Mouse (Mus musculus) stomach, embryonic 15.5 days (tissue): ENCODE data around the gene Cfd. TPM values are rescaled to one million over a fixed set of nuclear protein-coding genes. Genes with fewer than 3 reads are reported as not detected.

Experiments used
- ATAC-seq: fragments of 200-750 bp; cut with Nextera tagmentation; 2 replicates; pipeline ENCODE4 v1.8.0; 2017; ENCODE audit warnings: low read depth, moderate number of reproducible peaks, moderate TSS enrichment; ENCODE audit not compliant: insufficient read depth, low FRiP score
- H3K27ac ChIP-seq: fragments of 300-500 bp; sonication (generic); 2 replicates; pipeline ENCODE4 v1.5.1; 2015; ENCODE audit warnings: mild to moderate bottlenecking, inconsistent platforms
- H3K27me3 ChIP-seq: fragments of 300-500 bp; sonication (generic); replicated peaks from 2 replicates; pipeline ENCODE4 v1.6.1; 2015; ENCODE audit warnings: inconsistent platforms
- H3K36me3 ChIP-seq: fragments of 300-500 bp; sonication (generic); 2 replicates; pipeline ENCODE4 v1.6.1; 2015; ENCODE audit warnings: inconsistent platforms
- H3K4me1 ChIP-seq: fragments of 300-500 bp; sonication (generic); 2 replicates; pipeline ENCODE4 v1.6.1; 2015; ENCODE audit warnings: inconsistent platforms
- H3K4me2 ChIP-seq: fragments of 300-500 bp; sonication (generic); 2 replicates; pipeline ENCODE4 v1.6.1; 2015; ENCODE audit warnings: mild to moderate bottlenecking, inconsistent platforms
- H3K4me3 ChIP-seq: fragments of 300-500 bp; sonication (generic); replicated peaks from 2 replicates; pipeline ENCODE4 v1.5.1; 2015; ENCODE audit warnings: inconsistent platforms
- H3K9ac ChIP-seq: fragments of 300-500 bp; sonication (generic); 2 replicates; pipeline ENCODE4 v1.6.1; 2015; ENCODE audit warnings: inconsistent platforms
- H3K9me3 ChIP-seq: fragments of 300-500 bp; sonication (generic); 2 replicates; pipeline ENCODE4 v1.6.1; 2016; ENCODE audit warnings: inconsistent platforms
- WGBS: fragments of 180-500 bp; shearing (Covaris S2); methylation state at CpG from one replicate; pipeline ENCODE4 v1.1.7; 2015; 5-methylcytosine and 5-hydroxymethylcytosine counted together
- polyA plus RNA-seq: library from polyadenylated mRNA; unstranded; fragments of >200 nt; fragmentation: Nextera tagmentation; extraction: Ambion mirVana; gene quantifications from 2 replicates; pipeline ENCODE4 v1.2.1, GENCODE M21; 2015

Gene Cfd
- polyA plus RNA-seq, 1 experiment from 2014 or later = not detected

DNA sequence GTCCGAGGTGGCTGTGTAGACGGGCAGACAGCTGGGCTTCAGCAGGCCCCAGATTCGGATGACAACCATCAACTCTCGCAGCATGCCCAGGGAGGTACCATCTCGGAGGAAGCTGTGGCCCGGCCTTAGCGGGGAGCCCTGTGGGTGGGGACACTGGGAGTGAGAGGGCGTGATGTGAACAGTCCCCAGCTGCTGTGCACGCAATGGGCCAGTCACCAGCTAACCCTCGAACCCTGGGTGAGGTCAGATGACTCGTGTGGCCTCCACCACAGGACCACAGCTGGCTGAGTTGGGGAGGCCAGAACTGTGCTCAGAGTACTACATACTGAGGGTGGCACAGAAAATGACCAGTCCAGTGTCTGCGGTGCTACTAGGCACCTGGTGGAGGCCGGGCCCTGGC is 6.2 kb downstream of the Cfd start:
- no peak overlapping the region for H3K4me2 ChIP-seq
- H3K36me3 ChIP-seq = peaks cover 38% of the 10 kb centered on the region
- no peaks in the 10 kb centered on the region for H3K9me3 ChIP-seq
- H3K4me3 ChIP-seq = no peak overlapping the region
- no peak overlapping the region for H3K9ac ChIP-seq
- H3K27ac ChIP-seq = no peak overlapping the region
- 84% methylated on average over 13 of the region's 13 CpGs for WGBS
- H3K27me3 ChIP-seq = no peaks in the 10 kb centered on the region
- ATAC-seq = no peak
- H3K4me1 ChIP-seq = 0 out of 2 replicates have a peak, but pooled peaks cover 8% of the 10 kb centered on the region

GRCm38 (mm10) chr10:79897316-79898245 is 6.9 kb downstream of the Cfd start:
- ATAC-seq = peak; percentile 48; the same call in 1 of the 2 replicates
- H3K27ac ChIP-seq = no peak overlapping the region
- H3K36me3 ChIP-seq = peaks cover 44% of the 10 kb centered on the region
- H3K4me2 ChIP-seq = no peak overlapping the region
- no peak overlapping the region for H3K4me3 ChIP-seq
- no peaks in the 10 kb centered on the region for H3K27me3 ChIP-seq
- 0 out of 2 replicates have a peak, but pooled peaks cover 8% of the 10 kb centered on the region for H3K4me1 ChIP-seq
- H3K9ac ChIP-seq = no peak overlapping the region
- H3K9me3 ChIP-seq = no peaks in the 10 kb centered on the region
- WGBS = 49% methylated on average over 20 of the region's 20 CpGs

GRCm38 (mm10) chr10:79900951-79901410 is 10.3 kb downstream of the Cfd start:
- 55% methylated on average over 2 of the region's 2 CpGs for WGBS
- H3K4me3 ChIP-seq = no peak overlapping the region
- 0 out of 2 replicates have a peak, but pooled peaks cover 8% of the 10 kb centered on the region for H3K4me1 ChIP-seq
- no peaks in the 10 kb centered on the region for H3K27me3 ChIP-seq
- H3K4me2 ChIP-seq = no peak overlapping the region
- ATAC-seq = no peak
- peaks cover 50% of the 10 kb centered on the region for H3K36me3 ChIP-seq
- H3K9ac ChIP-seq = no peak overlapping the region
- H3K9me3 ChIP-seq = no peaks in the 10 kb centered on the region
- no peak overlapping the region for H3K27ac ChIP-seq

GRCm38 (mm10) chr10:79906712-79907111 is 16.1 kb downstream of the Cfd start:
- ATAC-seq = no peak
- peaks cover 9% of the 10 kb centered on the region for H3K4me1 ChIP-seq
- no peak overlapping the region for H3K4me2 ChIP-seq
- H3K36me3 ChIP-seq = peaks cover 43% of the 10 kb centered on the region
- H3K27me3 ChIP-seq = no peaks in the 10 kb centered on the region
- H3K4me3 ChIP-seq = no peak overlapping the region
- no peak overlapping the region for H3K27ac ChIP-seq
- WGBS = 89% methylated on average over 9 of the region's 9 CpGs
- H3K9ac ChIP-seq = no peak overlapping the region
- H3K9me3 ChIP-seq = no peaks in the 10 kb centered on the region

DNA sequence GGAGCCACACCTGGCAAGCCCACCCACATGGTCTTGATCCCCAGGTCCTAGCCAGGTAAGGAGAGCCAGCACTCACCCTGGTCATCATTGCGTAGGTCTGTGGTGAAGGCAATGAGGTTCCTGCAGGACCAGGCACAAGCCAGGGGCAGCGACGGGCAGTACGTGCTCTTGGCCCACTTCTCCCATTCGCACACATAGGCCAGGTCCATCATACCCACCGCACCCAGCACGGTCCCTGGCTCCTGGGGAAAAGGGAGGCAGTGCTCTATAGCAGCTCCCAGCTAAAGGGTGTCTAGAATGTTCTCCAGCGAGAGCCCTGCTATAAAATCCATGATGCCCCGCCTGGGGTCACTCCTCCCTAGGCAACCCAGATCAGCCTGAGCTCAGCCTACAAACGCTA is 16.8 kb downstream of the Cfd start:
- H3K4me1 ChIP-seq = peaks cover 9% of the 10 kb centered on the region
- ATAC-seq = no peak
- H3K4me3 ChIP-seq = no peak overlapping the region
- no peaks in the 10 kb centered on the region for H3K27me3 ChIP-seq
- 90% methylated on average over 10 of the region's 10 CpGs for WGBS
- no peaks in the 10 kb centered on the region for H3K9me3 ChIP-seq
- H3K27ac ChIP-seq = no peak overlapping the region
- peaks cover 41% of the 10 kb centered on the region for H3K36me3 ChIP-seq
- H3K4me2 ChIP-seq = no peak overlapping the region
- H3K9ac ChIP-seq = no peak overlapping the region

GRCm38 (mm10) chr10:79908167-79909091 is 17.8 kb downstream of the Cfd start, which contains the start of gene Med16:
Med16 (minus strand) TSS chr10:79908923.
- H3K4me2 ChIP-seq = peak within 1 kb of the TSS; percentile 54
- peak; percentile 95 for ATAC-seq
- no peaks in the 10 kb centered on the region for H3K27me3 ChIP-seq
- no peaks in the 10 kb centered on the region for H3K9me3 ChIP-seq
- H3K27ac ChIP-seq = peak within 1 kb of the TSS; percentile 97
- H3K9ac ChIP-seq = peak within 1 kb of the TSS; percentile 98
- peaks cover 45% of the 10 kb centered on the region for H3K36me3 ChIP-seq
- peak within 1 kb of the TSS; percentile 71 for H3K4me3 ChIP-seq
- WGBS = 2% methylated on average over 52 of the region's 52 CpGs
- peaks cover 9% of the 10 kb centered on the region for H3K4me1 ChIP-seq

DNA sequence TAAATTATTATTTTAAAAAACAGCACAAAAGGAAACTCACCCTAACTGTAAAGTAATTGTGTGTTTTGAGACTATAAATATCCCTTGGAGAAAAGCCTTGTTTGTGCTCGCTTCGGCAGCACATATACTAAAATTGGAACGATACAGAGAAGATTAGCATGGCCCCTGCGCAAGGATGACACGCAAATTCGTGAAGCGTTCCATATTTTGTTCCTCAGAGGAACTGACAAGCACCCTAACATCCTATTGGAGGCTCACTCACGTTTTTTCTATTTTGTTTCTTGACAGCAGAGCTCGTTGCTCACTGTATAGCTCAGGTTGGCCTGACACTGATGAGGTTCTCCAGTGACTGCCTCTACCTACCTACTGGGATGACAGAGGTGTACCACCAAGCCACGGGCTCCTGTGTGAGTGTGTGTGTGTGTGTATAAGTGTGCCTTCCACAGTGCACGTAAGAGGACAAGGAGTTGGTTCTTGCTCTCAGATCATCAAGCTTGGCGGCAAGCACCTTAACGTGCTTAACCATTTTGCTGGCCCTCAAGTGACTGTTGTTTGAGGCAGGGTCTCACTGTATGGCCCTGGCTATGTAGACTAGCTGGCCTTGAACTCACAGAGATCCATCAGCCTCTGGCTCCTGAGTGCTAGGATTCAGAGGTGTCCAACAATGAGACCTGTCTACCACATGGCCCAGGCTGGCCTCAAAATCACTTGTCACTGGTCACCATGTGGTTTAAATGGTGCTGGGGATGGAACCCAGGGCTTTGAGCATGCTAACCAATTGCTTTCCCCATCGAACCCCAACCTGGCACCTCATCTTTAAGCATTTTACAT is 18.7 kb downstream of the Cfd start:
- peak overlapping the region; percentile 97 for H3K27ac ChIP-seq
- H3K36me3 ChIP-seq = peaks cover 39% of the 10 kb centered on the region
- H3K4me1 ChIP-seq = peaks cover 15% of the 10 kb centered on the region
- H3K4me3 ChIP-seq = peak overlapping the region; percentile 4; the same call in 1 of the 2 replicates
- peak overlapping the region; percentile 40 for H3K4me2 ChIP-seq
- no peak overlapping the region for H3K9ac ChIP-seq
- WGBS = 25% methylated on average over 14 of the region's 14 CpGs
- H3K27me3 ChIP-seq = no peaks in the 10 kb centered on the region
- ATAC-seq = peak; percentile 38; the same call in 1 of the 2 replicates
- no peaks in the 10 kb centered on the region for H3K9me3 ChIP-seq

DNA sequence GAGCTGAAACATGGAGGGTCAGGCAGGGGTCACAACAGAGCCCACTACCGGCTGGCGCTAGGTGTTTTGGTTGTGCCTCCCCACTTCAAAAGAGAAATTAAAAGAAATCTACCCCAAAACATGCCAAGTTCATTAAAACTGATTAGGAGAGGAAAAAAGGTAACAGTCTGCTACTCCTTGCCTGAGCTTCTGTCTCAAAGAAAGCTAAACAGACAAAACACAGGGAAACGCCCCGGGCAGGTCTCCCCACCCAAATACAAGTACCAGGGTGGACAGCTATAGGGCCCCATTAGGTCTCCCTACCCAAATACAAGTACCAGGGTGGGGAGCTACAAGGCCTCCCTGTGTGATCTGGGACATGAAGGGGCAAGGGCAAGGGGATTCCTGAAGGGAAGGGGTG is 19.9 kb downstream of the Cfd start, which contains the start of gene Gm26602:
Gene Gm26602 (plus strand): TSS at position 301 of the 400 bp plus-strand sequence.
- Histone ChIP-seq H3K36me3 (peaks cover 31% of the 10 kb centered on the region), H3K9me3 (no peaks in the 10 kb centered on the region), H3K4me1 (peaks cover 26% of the 10 kb centered on the region), H3K9ac (no peak within 1 kb of the TSS), H3K27me3 (no peaks in the 10 kb centered on the region), H3K27ac (peak within 1 kb of the TSS; percentile 70), H3K4me2 (no peak within 1 kb of the TSS), H3K4me3 (no peak within 1 kb of the TSS)
- WGBS = 91% methylated on average over 4 of the region's 4 CpGs
- no peak for ATAC-seq

GRCm38 (mm10) chr10:79912412-79912811 is 21.8 kb downstream of the Cfd start:
- H3K36me3 ChIP-seq = peaks cover 19% of the 10 kb centered on the region
- no peak overlapping the region for H3K9ac ChIP-seq
- H3K27ac ChIP-seq = no peak overlapping the region
- H3K4me2 ChIP-seq = no peak overlapping the region
- no peak overlapping the region for H3K4me3 ChIP-seq
- no peaks in the 10 kb centered on the region for H3K27me3 ChIP-seq
- H3K9me3 ChIP-seq = no peaks in the 10 kb centered on the region
- no peak for ATAC-seq
- H3K4me1 ChIP-seq = peaks cover 39% of the 10 kb centered on the region
- WGBS = 69% methylated on average over 20 of the region's 20 CpGs

- H3K27ac ChIP-seq = peak overlapping the region; percentile 67
- peaks cover 18% of the 10 kb centered on the region for H3K27me3 ChIP-seq
- no peak overlapping the region for H3K9ac ChIP-seq
- WGBS = 67% methylated on average over 11 of the region's 11 CpGs
- peak overlapping the region; percentile 84 for H3K4me2 ChIP-seq
- H3K4me1 ChIP-seq = peaks cover 52% of the 10 kb centered on the region
- no peaks in the 10 kb centered on the region for H3K9me3 ChIP-seq
- peaks cover 19% of the 10 kb centered on the region for H3K36me3 ChIP-seq
- H3K4me3 ChIP-seq = no peak overlapping the region
- no peak for ATAC-seq
Measured at GRCm38 (mm10) chr10:79914131-79914947, 23.7 kb downstream of the Cfd start.
